Mouse (Mus musculus) lung, postnatal 0 days (tissue): ENCODE measurements at regions not wholly inside any gene's neighbourhood (a gene's known extent, or its start where the extent isn't known, plus 50 kb on each side); places are given as distances from the start of the nearest gene placed in this dataset.

Source experiments
- CTCF ChIP-seq: IDR thresholded peaks from 2 replicates; pipeline ENCODE4 v1.5.1; 2016; ENCODE audit warnings: antibody characterized with exemption, mild to moderate bottlenecking
- EP300 ChIP-seq: IDR thresholded peaks from 2 replicates; pipeline ENCODE4 v1.6.1; 2016; ENCODE audit warnings: antibody characterized with exemption, mild to moderate bottlenecking, control low read depth

DNA sequence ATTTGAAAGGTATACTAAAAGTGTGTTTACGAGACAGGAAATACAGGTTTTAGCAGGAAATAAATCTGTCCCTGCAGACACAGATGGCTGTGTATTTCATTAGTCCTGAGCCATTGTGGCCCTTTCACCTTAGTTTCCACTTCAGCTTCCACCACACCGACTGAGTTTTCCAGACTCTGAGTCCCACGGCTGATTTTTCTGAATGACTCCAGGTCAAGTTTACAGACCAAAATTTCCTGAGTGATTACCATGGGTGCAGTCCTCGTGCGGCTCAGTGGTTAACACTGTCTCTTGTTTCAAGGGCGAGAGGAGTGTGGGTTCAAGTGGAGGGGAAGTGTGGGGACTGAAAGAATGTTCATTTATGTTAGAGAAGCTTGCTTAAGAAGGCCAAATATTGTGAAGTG is 365.1 kb upstream of the Arglu1 start:
- TF ChIP-seq EP300 (no peak; the same call in 1 of the 2 replicates), CTCF (no peak)
